Mouse (Mus musculus) limb, embryonic 12.5 days (tissue): ENCODE results near the gene Bmp3. TPM values are rescaled to one million over a fixed set of nuclear protein-coding genes. Genes with fewer than 3 reads are reported as not detected.

ENCODE experiments used
- ATAC-seq: fragments of 200-750 bp; cut with Nextera tagmentation; 2 replicates; pipeline ENCODE4 v1.8.0; 2017; ENCODE audit warnings: low read depth, moderate TSS enrichment; ENCODE audit not compliant: insufficient number of reproducible peaks, insufficient read depth, low FRiP score, low TSS enrichment
- H3K27ac ChIP-seq: fragments of 300-500 bp; sonication (generic); 2 replicates; pipeline ENCODE4 v1.5.1; 2016; ENCODE audit warnings: mild to moderate bottlenecking, moderate library complexity
- H3K27me3 ChIP-seq: fragments of 300-500 bp; sonication (generic); 2 replicates; pipeline ENCODE4 v1.6.1; 2016; ENCODE audit warnings: mild to moderate bottlenecking, moderate library complexity
- H3K36me3 ChIP-seq: fragments of 300-500 bp; sonication (generic); 2 replicates; pipeline ENCODE4 v1.6.1; 2016; ENCODE audit warnings: mild to moderate bottlenecking, moderate library complexity
- H3K4me1 ChIP-seq: fragments of 300-500 bp; sonication (generic); replicated peaks from 2 replicates; pipeline ENCODE4 v1.6.1; 2016
- H3K4me2 ChIP-seq: fragments of 300-500 bp; sonication (generic); 2 replicates; pipeline ENCODE4 v1.6.1; 2016; ENCODE audit warnings: mild to moderate bottlenecking, moderate library complexity
- H3K4me3 ChIP-seq: fragments of 300-500 bp; sonication (generic); replicated peaks from 2 replicates; pipeline ENCODE4 v1.5.1; 2016; ENCODE audit warnings: mild to moderate bottlenecking
- H3K9ac ChIP-seq: fragments of 300-500 bp; sonication (generic); replicated peaks from 2 replicates; pipeline ENCODE4 v1.6.1; 2016; ENCODE audit warnings: mild to moderate bottlenecking, moderate library complexity
- H3K9me3 ChIP-seq: fragments of 300-500 bp; sonication (generic); 2 replicates; pipeline ENCODE4 v1.6.1; 2016; ENCODE audit warnings: mild to moderate bottlenecking, moderate library complexity
- WGBS: fragments of 180-500 bp; shearing (Covaris S2); methylation state at CpG from one replicate; pipeline ENCODE4 v1.1.7; 2016; 5-methylcytosine and 5-hydroxymethylcytosine counted together
- polyA plus RNA-seq: library from polyadenylated mRNA; unstranded; fragments of >200 nt; fragmentation: Nextera tagmentation; extraction: Ambion mirVana; gene quantifications from 2 replicates; pipeline ENCODE4 v1.2.1, GENCODE M21; 2016

Gene Bmp3
- polyA plus RNA-seq = 1.7 and 1.9 TPM in 2 replicates

- Histone ChIP-seq H3K4me2 (peak within 1 kb of the TSS; percentile 98), H3K4me1 (peaks cover 18% of the 10 kb centered on the region), H3K36me3 (no peaks in the 10 kb centered on the region), H3K9me3 (no peaks in the 10 kb centered on the region), H3K27me3 (peaks cover 59% of the 10 kb centered on the region), H3K9ac (peak within 1 kb of the TSS; percentile 53), H3K27ac (no peak within 1 kb of the TSS), H3K4me3 (peak within 1 kb of the TSS; percentile 57)
- ATAC-seq = no peak
- WGBS = 4% methylated on average over 10 of the region's 10 CpGs
These were observed at the start of gene Bmp3 for GRCm38 (mm10) chr5:98854264-98854626. Bmp3 (plus strand) TSS chr5:98854415.

- no peak for ATAC-seq
- WGBS = 86% methylated on average over 6 of the region's 6 CpGs
- Histone ChIP-seq H3K4me2 (no peak overlapping the region), H3K9ac (no peak overlapping the region), H3K36me3 (no peaks in the 10 kb centered on the region), H3K4me3 (no peak overlapping the region), H3K9me3 (no peaks in the 10 kb centered on the region), H3K27ac (no peak overlapping the region), H3K27me3 (no peaks in the 10 kb centered on the region), H3K4me1 (no peaks in the 10 kb centered on the region)
These were observed 49.5 kb upstream of the Bmp3 start for GRCm38 (mm10) chr5:98804761-98805160.

GRCm38 (mm10) chr5:98806492-98806891 lies 47.7 kb upstream of the Bmp3 start:
- H3K9ac ChIP-seq = no peak overlapping the region
- ATAC-seq = no peak
- H3K36me3 ChIP-seq = no peaks in the 10 kb centered on the region
- no peak overlapping the region for H3K27ac ChIP-seq
- H3K4me1 ChIP-seq = no peaks in the 10 kb centered on the region
- H3K27me3 ChIP-seq = no peaks in the 10 kb centered on the region
- H3K4me3 ChIP-seq = no peak overlapping the region
- no peak overlapping the region for H3K4me2 ChIP-seq
- 92% methylated on average over 4 of the region's 4 CpGs for WGBS
- no peaks in the 10 kb centered on the region for H3K9me3 ChIP-seq

GRCm38 (mm10) chr5:98807022-98807421 lies 47.2 kb upstream of the Bmp3 start:
- no peak for ATAC-seq
- no peak overlapping the region for H3K9ac ChIP-seq
- H3K27ac ChIP-seq = no peak overlapping the region
- no peak overlapping the region for H3K4me2 ChIP-seq
- no peak overlapping the region for H3K4me3 ChIP-seq
- no peaks in the 10 kb centered on the region for H3K36me3 ChIP-seq
- H3K27me3 ChIP-seq = no peaks in the 10 kb centered on the region
- H3K4me1 ChIP-seq = no peaks in the 10 kb centered on the region
- WGBS = 81% methylated on average over 7 of the region's 7 CpGs
- H3K9me3 ChIP-seq = no peaks in the 10 kb centered on the region

- no peak overlapping the region for H3K4me2 ChIP-seq
- peaks cover 3% of the 10 kb centered on the region for H3K9me3 ChIP-seq
- no peak overlapping the region for H3K4me3 ChIP-seq
- no peak for ATAC-seq
- no peaks in the 10 kb centered on the region for H3K36me3 ChIP-seq
- H3K27ac ChIP-seq = no peak overlapping the region
- no peaks in the 10 kb centered on the region for H3K27me3 ChIP-seq
- H3K9ac ChIP-seq = no peak overlapping the region
- 47% methylated on average over 9 of the region's 9 CpGs for WGBS
- no peaks in the 10 kb centered on the region for H3K4me1 ChIP-seq
These were observed 46.3 kb upstream of the Bmp3 start for GRCm38 (mm10) chr5:98807953-98808352.

GRCm38 (mm10) chr5:98812380-98812779 lies 41.8 kb upstream of the Bmp3 start:
- no peak for ATAC-seq
- Histone ChIP-seq H3K9ac (no peak overlapping the region), H3K4me1 (no peaks in the 10 kb centered on the region), H3K4me2 (no peak overlapping the region), H3K27ac (no peak overlapping the region), H3K9me3 (peaks cover 6% of the 10 kb centered on the region), H3K27me3 (no peaks in the 10 kb centered on the region), H3K4me3 (no peak overlapping the region), H3K36me3 (no peaks in the 10 kb centered on the region)
- 89% methylated on average over 1 of the region's 1 CpGs for WGBS

- Histone ChIP-seq H3K27me3 (no peaks in the 10 kb centered on the region), H3K36me3 (no peaks in the 10 kb centered on the region), H3K9ac (no peak overlapping the region), H3K4me1 (no peaks in the 10 kb centered on the region), H3K4me2 (no peak overlapping the region), H3K27ac (no peak overlapping the region), H3K4me3 (no peak overlapping the region), H3K9me3 (peaks cover 6% of the 10 kb centered on the region)
- ATAC-seq = no peak
- WGBS = 96% methylated on average over 1 of the region's 1 CpGs
These were observed 38.9 kb upstream of the Bmp3 start for GRCm38 (mm10) chr5:98815269-98815668.

- Histone ChIP-seq H3K9ac (no peak overlapping the region), H3K9me3 (no peaks in the 10 kb centered on the region), H3K27ac (no peak overlapping the region), H3K36me3 (no peaks in the 10 kb centered on the region), H3K4me1 (no peaks in the 10 kb centered on the region), H3K27me3 (no peaks in the 10 kb centered on the region), H3K4me2 (no peak overlapping the region), H3K4me3 (no peak overlapping the region)
- no peak for ATAC-seq
- 85% methylated on average over 9 of the region's 9 CpGs for WGBS
These were observed 20.5 kb upstream of the Bmp3 start for GRCm38 (mm10) chr5:98833760-98834159.

- Histone ChIP-seq H3K27me3 (no peaks in the 10 kb centered on the region), H3K9me3 (no peaks in the 10 kb centered on the region), H3K4me2 (no peak overlapping the region), H3K4me1 (no peaks in the 10 kb centered on the region), H3K36me3 (no peaks in the 10 kb centered on the region), H3K27ac (no peak overlapping the region), H3K4me3 (no peak overlapping the region), H3K9ac (no peak overlapping the region)
- 92% methylated on average over 6 of the region's 6 CpGs for WGBS
- ATAC-seq = no peak
These were observed 19.9 kb upstream of the Bmp3 start for GRCm38 (mm10) chr5:98834300-98834699.

GRCm38 (mm10) chr5:98842600-98843310 lies 11.5 kb upstream of the Bmp3 start:
- no peak overlapping the region for H3K27ac ChIP-seq
- no peaks in the 10 kb centered on the region for H3K36me3 ChIP-seq
- ATAC-seq = no peak
- H3K4me2 ChIP-seq = no peak overlapping the region
- H3K4me1 ChIP-seq = no peaks in the 10 kb centered on the region
- 68% methylated on average over 7 of the region's 7 CpGs for WGBS
- H3K9ac ChIP-seq = no peak overlapping the region
- H3K9me3 ChIP-seq = no peaks in the 10 kb centered on the region
- H3K4me3 ChIP-seq = no peak overlapping the region
- H3K27me3 ChIP-seq = peaks cover 4% of the 10 kb centered on the region; the same call in 1 of the 2 replicates

- Histone ChIP-seq H3K9me3 (no peaks in the 10 kb centered on the region), H3K27ac (no peak overlapping the region), H3K4me3 (no peak overlapping the region), H3K9ac (no peak overlapping the region), H3K4me2 (no peak overlapping the region), H3K27me3 (peaks cover 4% of the 10 kb centered on the region; the same call in 1 of the 2 replicates), H3K4me1 (no peaks in the 10 kb centered on the region), H3K36me3 (no peaks in the 10 kb centered on the region)
- WGBS = 87% methylated on average over 1 of the region's 1 CpGs
- ATAC-seq = no peak
These were observed 9.6 kb upstream of the Bmp3 start for GRCm38 (mm10) chr5:98844664-98845063.
